Mouse (Mus musculus) kidney, adult 18-20 months (tissue): ENCODE measurements around the gene Cd38.

Experiments
- DNase-seq: peaks from one replicate; pipeline ENCODE4 v3.0.0; 2021

Gene Cd38

GRCm38 (mm10) chr5:43948111-43948743 is 79.9 kb downstream of the Cd38 start:
- DNase-seq: peak; percentile 77

- DNase-seq: peak; percentile 27
Observed at GRCm38 (mm10) chr5:43948748-43949275, 80.5 kb downstream of the Cd38 start.

- DNase-seq: no peak
Observed at GRCm38 (mm10) chr5:43953241-43953640, 84.9 kb downstream of the Cd38 start.

GRCm38 (mm10) chr5:43959884-43960440 is 91.6 kb downstream of the Cd38 start:
- DNase-seq: no peak

GRCm38 (mm10) chr5:43961056-43961455 is 92.7 kb downstream of the Cd38 start:
- DNase-seq: no peak
